Mouse (Mus musculus) heart, adult 2 months (tissue): Measurements from ENCODE around the gene CN725425.

Source experiments
- CTCF ChIP-seq: fragments of 200-600 bp; IDR thresholded peaks from 2 replicates; pipeline ENCODE4 v1.8.1; 2022; ENCODE audit warnings: antibody characterized with exemption, mild to moderate bottlenecking, moderate library complexity
- POLR2A ChIP-seq: fragments of 200-500 bp; IDR thresholded peaks from 2 replicates; pipeline ENCODE4 v1.6.1; 2011; ENCODE audit warnings: mild to moderate bottlenecking, low read depth, low read length, control low read depth; ENCODE audit not compliant: insufficient read depth

DNA sequence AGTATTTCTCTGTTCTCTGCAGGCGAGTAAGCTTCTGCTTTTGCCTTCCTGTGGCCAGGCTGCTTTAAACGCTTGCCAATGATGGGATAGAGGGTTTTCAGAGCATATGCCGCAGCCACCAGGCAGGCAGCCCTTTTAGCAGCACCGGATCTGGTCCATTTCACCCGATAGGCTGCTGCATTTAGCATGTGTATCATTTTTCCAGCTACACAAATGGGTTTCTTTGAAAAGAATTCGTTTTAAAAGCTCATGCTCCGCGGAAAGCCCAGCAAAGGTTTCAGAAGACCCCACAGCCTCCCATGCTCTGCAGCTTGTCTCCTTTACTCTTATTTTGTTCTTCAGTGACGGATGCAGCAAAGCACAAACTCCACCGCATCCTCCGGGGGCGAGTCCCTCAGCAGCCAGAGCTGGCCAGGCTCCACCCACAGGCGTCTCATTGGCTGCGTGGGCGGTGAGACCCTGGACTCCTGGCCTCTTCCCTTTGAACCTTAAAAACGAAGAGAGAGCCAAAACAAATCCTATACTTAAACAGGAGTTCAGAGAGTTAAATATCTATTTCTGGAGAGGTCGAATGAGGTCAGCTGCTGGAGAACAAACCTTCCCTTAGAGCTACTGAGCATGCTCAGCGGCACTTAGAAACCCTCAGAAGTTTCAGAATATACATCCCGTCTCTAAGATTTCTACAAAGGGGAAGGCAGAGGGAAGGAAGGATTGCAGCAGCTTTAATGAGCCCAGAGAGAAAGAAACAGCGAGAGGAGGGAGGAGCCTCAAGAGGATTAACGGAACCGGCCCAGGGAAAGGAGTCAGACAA, 7.7 kb upstream of the CN725425 start, which contains the start of gene Abcd2:
- TF ChIP-seq CTCF (no peak), POLR2A (peak; percentile 39)
